In the genomic region with DNA sequence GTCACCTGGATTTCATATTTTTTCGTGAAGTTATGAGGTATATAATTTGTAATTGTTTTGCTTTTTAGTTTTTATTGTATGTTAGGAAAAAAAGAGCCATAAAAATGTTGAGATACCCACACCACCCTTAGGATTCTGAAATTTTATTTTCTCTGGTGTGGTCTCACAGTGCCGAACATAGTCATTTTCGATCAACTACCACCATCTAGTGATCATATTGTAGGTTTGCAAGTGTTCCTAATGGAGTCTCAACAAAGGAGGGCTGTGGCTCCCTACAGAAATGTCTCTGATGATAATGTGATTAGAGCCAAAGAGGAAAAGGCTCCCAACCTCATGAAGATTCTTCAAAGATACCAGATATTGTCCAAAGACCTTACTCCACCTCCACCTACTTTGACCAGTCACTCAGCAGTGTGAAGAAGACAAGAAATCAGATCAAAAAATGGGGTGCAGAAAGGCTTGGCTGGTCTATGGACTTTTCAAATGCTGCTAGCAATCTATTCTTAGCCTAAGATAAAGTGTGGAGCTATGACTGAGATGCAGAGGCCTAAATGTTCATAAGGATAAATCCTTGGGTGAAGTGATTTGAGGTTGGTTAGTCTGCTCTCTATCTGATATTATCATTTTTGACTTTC, we compare ENCODE assay signal across 8 mouse cellular contexts.
A peak's percentile ranks its signal among the peaks of the same experiment; 100 is the strongest.
DNase-seq lines count a peak whose midpoint lies in the region; ATAC-seq and TF ChIP-seq lines count a peak whose summit lies in the region.

No protein-coding gene starts in this region.

- peak; percentile 51 for DNase-seq in cerebellum, adult 9-10 months
- no peak for DNase-seq in cerebellum, postnatal 25 days
- no peak for DNase-seq in midbrain, embryonic 11.5 days (ENCODE audit: low spot score, missing footprints)
- DNase-seq in midbrain, embryonic 10.5 days (ENCODE audit: low spot score), result no peak
- no peak for DNase-seq in layer of hippocampus, adult 9-11 months
- no peak for DNase-seq in adrenal gland, adult 8-10 months

- no peak overlapping the region for H3K4me3 ChIP-seq in midbrain, embryonic 11.5 days (ENCODE audit: low read depth, low read length)
- no peak overlapping the region for H3K4me3 ChIP-seq in midbrain, embryonic 10.5 days
- no peak overlapping the region for H3K4me3 ChIP-seq in intestine, postnatal 0 days (ENCODE audit: low read depth, low read length)
- H3K4me3 ChIP-seq in stomach, embryonic 15.5 days (replicated peaks), result no peak overlapping the region

- H3K27ac ChIP-seq in midbrain, embryonic 11.5 days (ENCODE audit: low read depth, low read length), result no peak overlapping the region
- H3K27ac ChIP-seq in midbrain, embryonic 10.5 days (replicated peaks), result no peak overlapping the region
- no peak overlapping the region for H3K27ac ChIP-seq in intestine, postnatal 0 days (ENCODE audit: low read depth, low read length)
- no peak overlapping the region for H3K27ac ChIP-seq in stomach, embryonic 15.5 days

- H3K36me3 ChIP-seq in midbrain, embryonic 11.5 days (ENCODE audit: control insufficient read depth, insufficient read depth, low read length), result no peaks in the 10 kb centered on the region
- H3K36me3 ChIP-seq in midbrain, embryonic 10.5 days, result peaks cover 18% of the 10 kb centered on the region; the same call in 1 of the 2 replicates
- no peaks in the 10 kb centered on the region for H3K36me3 ChIP-seq in intestine, postnatal 0 days (ENCODE audit: control insufficient read depth, insufficient read depth)
- H3K36me3 ChIP-seq in stomach, embryonic 15.5 days, result no peaks in the 10 kb centered on the region

- no peaks in the 10 kb centered on the region for H3K9me3 ChIP-seq in midbrain, embryonic 11.5 days (ENCODE audit: control insufficient read depth, low read length)
- no peaks in the 10 kb centered on the region for H3K9me3 ChIP-seq in midbrain, embryonic 10.5 days (replicated peaks)
- H3K9me3 ChIP-seq in intestine, postnatal 0 days (ENCODE audit: control insufficient read depth), result no peaks in the 10 kb centered on the region
- H3K9me3 ChIP-seq in stomach, embryonic 15.5 days, result no peaks in the 10 kb centered on the region

- ATAC-seq in midbrain, embryonic 11.5 days (ENCODE audit: low FRiP score), result peak; percentile 84
- ATAC-seq in intestine, postnatal 0 days, result no peak
- peak; percentile 70; the same call in 1 of the 2 replicates for ATAC-seq in stomach, embryonic 15.5 days (ENCODE audit: insufficient read depth, low FRiP score, low read depth)

- no peak overlapping the region for H3K4me2 ChIP-seq in midbrain, embryonic 11.5 days
- no peak overlapping the region for H3K4me2 ChIP-seq in intestine, postnatal 0 days (replicated peaks; ENCODE audit: low read depth)
- no peak overlapping the region for H3K4me2 ChIP-seq in stomach, embryonic 15.5 days

- WGBS in midbrain, embryonic 11.5 days, result 50% methylated on average over 3 of the region's 3 CpGs
- 50% methylated on average over 3 of the region's 3 CpGs for WGBS in midbrain, embryonic 10.5 days
- 39% methylated on average over 3 of the region's 3 CpGs for WGBS in intestine, postnatal 0 days
- 45% methylated on average over 3 of the region's 3 CpGs for WGBS in stomach, embryonic 15.5 days

- H3K4me1 ChIP-seq in midbrain, embryonic 11.5 days (ENCODE audit: control insufficient read depth, insufficient read depth, low read length), result no peaks in the 10 kb centered on the region
- H3K4me1 ChIP-seq in midbrain, embryonic 10.5 days, result no peaks in the 10 kb centered on the region
- H3K4me1 ChIP-seq in intestine, postnatal 0 days (replicated peaks; ENCODE audit: control insufficient read depth, insufficient read depth, low read length), result no peaks in the 10 kb centered on the region
- H3K4me1 ChIP-seq in stomach, embryonic 15.5 days, result no peaks in the 10 kb centered on the region

- H3K9ac ChIP-seq in midbrain, embryonic 11.5 days (ENCODE audit: low read length), result no peak overlapping the region
- no peak overlapping the region for H3K9ac ChIP-seq in intestine, postnatal 0 days (ENCODE audit: low read depth, low read length)
- H3K9ac ChIP-seq in stomach, embryonic 15.5 days, result no peak overlapping the region

- no peaks in the 10 kb centered on the region for H3K27me3 ChIP-seq in midbrain, embryonic 11.5 days (ENCODE audit: control insufficient read depth, insufficient read depth, low read length)
- no peaks in the 10 kb centered on the region for H3K27me3 ChIP-seq in midbrain, embryonic 10.5 days (ENCODE audit: low read depth, poor library complexity, severe bottlenecking)
- H3K27me3 ChIP-seq in intestine, postnatal 0 days (replicated peaks; ENCODE audit: control insufficient read depth, insufficient read depth, low read length), result no peaks in the 10 kb centered on the region
- H3K27me3 ChIP-seq in stomach, embryonic 15.5 days (replicated peaks), result no peaks in the 10 kb centered on the region

- peak; percentile 64 for TF ChIP-seq CTCF in intestine, postnatal 0 days (IDR thresholded peaks at IDR 0.05; ENCODE audit: low read depth)
